Mouse (Mus musculus) neural tube, embryonic 14.5 days (tissue): ENCODE results near the gene Flg. TPM values are rescaled to one million over a fixed set of nuclear protein-coding genes. Genes with fewer than 3 reads are reported as not detected.

Experiments used
- polyA plus RNA-seq: library from polyadenylated mRNA; unstranded; fragments of >200 nt; fragmentation: Nextera tagmentation; extraction: Ambion mirVana; gene quantifications from 2 replicates; pipeline ENCODE4 v1.2.1, GENCODE M21; 2014

Flg gene
- polyA plus RNA-seq, 1 experiment from 2014 or later: not detected

Other genes with a start within 250 kb of the Flg start
- gene Gm4858, start 204.7 kb upstream of the Flg start, polyA plus RNA-seq: not detected in 2 replicates
- gene Crnn, start 128.7 kb upstream of the Flg start, polyA plus RNA-seq: not detected in 2 replicates
- gene Flg2, start 76.2 kb upstream of the Flg start, polyA plus RNA-seq: not detected in 2 replicates
- not detected in 2 replicates for gene Hrnr, start 46.2 kb downstream of the Flg start, polyA plus RNA-seq
- gene Rptn, start 120.2 kb downstream of the Flg start, polyA plus RNA-seq: not detected in 2 replicates
- gene Tchh, start 168.8 kb downstream of the Flg start, polyA plus RNA-seq: 1.3 and 1.4 TPM in 2 replicates
- 0.13 TPM in 1 of 2 replicates, not detected in the other for gene Tchhl1, start 195.2 kb downstream of the Flg start, polyA plus RNA-seq
- gene S100a11, start 247.0 kb downstream of the Flg start, polyA plus RNA-seq: 104 and 220 TPM in 2 replicates